Mouse (Mus musculus) hindbrain, embryonic 14.5 days (tissue): ENCODE data around the gene Tmem217. TPM values are rescaled to one million over a fixed set of nuclear protein-coding genes. Genes with fewer than 3 reads are reported as not detected.
"Not testable (repeated sequence)": the region's sequence is repeated elsewhere in the genome, so short reads cannot be mapped to it uniquely, and the experiment has no call there.

ENCODE experiments used
- ATAC-seq: fragments of 200-750 bp; cut with Nextera tagmentation; 2 replicates; pipeline ENCODE4 v1.8.0; 2017; ENCODE audit warnings: moderate number of reproducible peaks, mild to moderate bottlenecking, moderate TSS enrichment, moderate library complexity; ENCODE audit not compliant: low FRiP score
- DNase-seq: peaks from one replicate; pipeline ENCODE4 v3.0.0-alpha.2; 2015; ENCODE audit warnings: low spot score
- H3K27ac ChIP-seq: fragments of 300-500 bp; sonication (generic); 2 replicates; pipeline ENCODE4 v1.5.1; 2014; ENCODE audit warnings: mild to moderate bottlenecking, moderate library complexity
- H3K27me3 ChIP-seq: fragments of 300-500 bp; sonication (generic); 2 replicates; pipeline ENCODE4 v1.6.1; 2014; ENCODE audit warnings: mild to moderate bottlenecking, low read length, mixed read lengths; ENCODE audit not compliant: control insufficient read depth, insufficient read depth
- H3K36me3 ChIP-seq: fragments of 300-500 bp; sonication (generic); replicated peaks from 2 replicates; pipeline ENCODE4 v1.6.1; 2014; ENCODE audit not compliant: control insufficient read depth, insufficient read depth
- H3K4me1 ChIP-seq: fragments of 300-500 bp; sonication (generic); replicated peaks from 2 replicates; pipeline ENCODE4 v1.6.1; 2014; ENCODE audit warnings: antibody characterized with exemption, low read length, mixed read lengths; ENCODE audit not compliant: control insufficient read depth, insufficient read depth
- H3K4me2 ChIP-seq: fragments of 300-500 bp; sonication (generic); replicated peaks from 2 replicates; pipeline ENCODE4 v1.6.1; 2014; ENCODE audit warnings: mild to moderate bottlenecking, moderate library complexity
- H3K4me3 ChIP-seq: fragments of 300-500 bp; sonication (generic); replicated peaks from 2 replicates; pipeline ENCODE4 v1.5.1; 2014; ENCODE audit warnings: mild to moderate bottlenecking, low read length
- H3K9ac ChIP-seq: fragments of 300-500 bp; sonication (generic); 2 replicates; pipeline ENCODE4 v1.6.1; 2014
- H3K9me3 ChIP-seq: fragments of 300-500 bp; sonication (generic); 2 replicates; pipeline ENCODE4 v1.6.1; 2016; ENCODE audit warnings: low read length; ENCODE audit not compliant: control insufficient read depth
- WGBS: fragments of 180-500 bp; shearing (Covaris S2); extraction: QIAGEN DNeasy Blood & Tissue Kit; methylation state at CpG from one replicate; pipeline ENCODE4 v1.1.7; 2014; 5-methylcytosine and 5-hydroxymethylcytosine counted together
- polyA plus RNA-seq: library from polyadenylated mRNA; unstranded; fragments of >200 nt; fragmentation: Nextera tagmentation; extraction: Ambion mirVana; gene quantifications from 2 replicates; pipeline ENCODE4 v1.2.1, GENCODE M21; 2014

The Tmem217 gene
- polyA plus RNA-seq, 1 experiment from 2014 or later = 0.50 TPM

GRCm38 (mm10) chr17:29500243-29500740 is 51.9 kb downstream of the Tmem217 start:
- WGBS = 86% methylated on average over 7 of the region's 7 CpGs
- H3K27ac ChIP-seq = no peak overlapping the region
- no peak overlapping the region for H3K4me2 ChIP-seq
- H3K27me3 ChIP-seq = no peaks in the 10 kb centered on the region
- no peak overlapping the region for H3K9ac ChIP-seq
- ATAC-seq (no peak), DNase-seq (no peak)
- peaks cover 11% of the 10 kb centered on the region; the same call in 1 of the 2 replicates for H3K4me1 ChIP-seq
- H3K4me3 ChIP-seq = no peak overlapping the region
- no peaks in the 10 kb centered on the region for H3K9me3 ChIP-seq
- no peaks in the 10 kb centered on the region for H3K36me3 ChIP-seq

- H3K4me1 ChIP-seq = peaks cover 11% of the 10 kb centered on the region; the same call in 1 of the 2 replicates
- H3K9ac ChIP-seq = no peak overlapping the region
- ATAC-seq (no peak), DNase-seq (no peak)
- no peak overlapping the region for H3K27ac ChIP-seq
- 84% methylated on average over 6 of the region's 6 CpGs for WGBS
- H3K27me3 ChIP-seq = no peaks in the 10 kb centered on the region
- no peak overlapping the region for H3K4me3 ChIP-seq
- H3K36me3 ChIP-seq = peaks cover 3% of the 10 kb centered on the region
- H3K9me3 ChIP-seq = no peaks in the 10 kb centered on the region
- no peak overlapping the region for H3K4me2 ChIP-seq
Measured at GRCm38 (mm10) chr17:29499511-29499910, 52.7 kb downstream of the Tmem217 start.

- not testable (repeated sequence) for ATAC-seq, H3K36me3 ChIP-seq, H3K27ac ChIP-seq, H3K27me3 ChIP-seq, H3K9ac ChIP-seq, H3K4me2 ChIP-seq, DNase-seq, H3K4me3 ChIP-seq, H3K9me3 ChIP-seq
- WGBS = 88% methylated on average over 1 of the region's 2 CpGs
- peaks cover 11% of the 10 kb centered on the region; the same call in 1 of the 2 replicates for H3K4me1 ChIP-seq
Measured at GRCm38 (mm10) chr17:29498952-29499351, 53.2 kb downstream of the Tmem217 start.

GRCm38 (mm10) chr17:29498028-29498427 is 54.2 kb downstream of the Tmem217 start:
- Histone ChIP-seq H3K9ac (no peak overlapping the region), H3K4me1 (peaks cover 12% of the 10 kb centered on the region), H3K27ac (no peak overlapping the region), H3K4me2 (no peak overlapping the region), H3K9me3 (no peaks in the 10 kb centered on the region), H3K4me3 (no peak overlapping the region), H3K27me3 (no peaks in the 10 kb centered on the region), H3K36me3 (peaks cover 12% of the 10 kb centered on the region)
- ATAC-seq = no peak
- DNase-seq = no peak
- WGBS = 65% methylated on average over 4 of the region's 4 CpGs

GRCm38 (mm10) chr17:29497481-29497880 is 54.7 kb downstream of the Tmem217 start:
- not testable (repeated sequence) for ATAC-seq, H3K27ac ChIP-seq, H3K9me3 ChIP-seq, DNase-seq, H3K27me3 ChIP-seq, H3K4me2 ChIP-seq, H3K9ac ChIP-seq, H3K4me3 ChIP-seq
- H3K36me3 ChIP-seq = peaks cover 12% of the 10 kb centered on the region
- H3K4me1 ChIP-seq = peaks cover 11% of the 10 kb centered on the region
- WGBS = 69% methylated on average over 1 of the region's 1 CpGs

- Histone ChIP-seq H3K27ac (no peak overlapping the region), H3K36me3 (peaks cover 12% of the 10 kb centered on the region), H3K9me3 (no peaks in the 10 kb centered on the region), H3K4me3 (no peak overlapping the region), H3K27me3 (no peaks in the 10 kb centered on the region), H3K4me1 (peaks cover 11% of the 10 kb centered on the region), H3K4me2 (no peak overlapping the region), H3K9ac (no peak overlapping the region)
- ATAC-seq (no peak), DNase-seq (no peak)
- WGBS = 98% methylated on average over 3 of the region's 3 CpGs
Measured at GRCm38 (mm10) chr17:29497071-29497354, 55.2 kb downstream of the Tmem217 start.

GRCm38 (mm10) chr17:29496211-29497070 is 55.7 kb downstream of the Tmem217 start:
- no peaks in the 10 kb centered on the region for H3K27me3 ChIP-seq
- no peak overlapping the region for H3K4me3 ChIP-seq
- H3K9me3 ChIP-seq = no peaks in the 10 kb centered on the region
- no peak for ATAC-seq
- H3K4me1 ChIP-seq = peaks cover 11% of the 10 kb centered on the region
- peaks cover 12% of the 10 kb centered on the region for H3K36me3 ChIP-seq
- H3K27ac ChIP-seq = no peak overlapping the region
- no peak for DNase-seq
- H3K9ac ChIP-seq = no peak overlapping the region
- no peak overlapping the region for H3K4me2 ChIP-seq
- WGBS = 78% methylated on average over 6 of the region's 6 CpGs

- Histone ChIP-seq H3K27ac (no peak overlapping the region), H3K36me3 (peaks cover 12% of the 10 kb centered on the region), H3K4me3 (no peak overlapping the region), H3K9me3 (no peaks in the 10 kb centered on the region), H3K27me3 (no peaks in the 10 kb centered on the region), H3K4me1 (peaks cover 11% of the 10 kb centered on the region), H3K4me2 (no peak overlapping the region), H3K9ac (no peak overlapping the region)
- no peak for ATAC-seq
- 50% methylated on average over 7 of the region's 8 CpGs for WGBS
- DNase-seq = no peak
Measured at GRCm38 (mm10) chr17:29494732-29495076, 57.5 kb downstream of the Tmem217 start.

- H3K4me2 ChIP-seq = no peak overlapping the region
- no peaks in the 10 kb centered on the region for H3K9me3 ChIP-seq
- H3K27ac ChIP-seq = no peak overlapping the region
- H3K4me3 ChIP-seq = no peak overlapping the region
- 61% methylated on average over 10 of the region's 10 CpGs for WGBS
- no peaks in the 10 kb centered on the region for H3K27me3 ChIP-seq
- H3K36me3 ChIP-seq = peaks cover 12% of the 10 kb centered on the region
- no peak for ATAC-seq
- no peak for DNase-seq
- H3K4me1 ChIP-seq = peaks cover 13% of the 10 kb centered on the region
- no peak overlapping the region for H3K9ac ChIP-seq
Measured at GRCm38 (mm10) chr17:29494062-29494731, 58.0 kb downstream of the Tmem217 start.
